Mouse (Mus musculus) stomach, embryonic 15.5 days (tissue): Measurements from ENCODE around the gene Dnmbp. TPM values are rescaled to one million over a fixed set of nuclear protein-coding genes. Genes with fewer than 3 reads are reported as not detected.
A peak's percentile ranks its signal among the peaks of the same experiment; 100 is the strongest.

Source experiments
- ATAC-seq: fragments of 200-750 bp; cut with Nextera tagmentation; 2 replicates; pipeline ENCODE4 v1.8.0; 2017; ENCODE audit warnings: low read depth, moderate number of reproducible peaks, moderate TSS enrichment; ENCODE audit not compliant: insufficient read depth, low FRiP score
- H3K27ac ChIP-seq: fragments of 300-500 bp; sonication (generic); 2 replicates; pipeline ENCODE4 v1.5.1; 2015; ENCODE audit warnings: mild to moderate bottlenecking, inconsistent platforms
- H3K27me3 ChIP-seq: fragments of 300-500 bp; sonication (generic); replicated peaks from 2 replicates; pipeline ENCODE4 v1.6.1; 2015; ENCODE audit warnings: inconsistent platforms
- H3K36me3 ChIP-seq: fragments of 300-500 bp; sonication (generic); 2 replicates; pipeline ENCODE4 v1.6.1; 2015; ENCODE audit warnings: inconsistent platforms
- H3K4me1 ChIP-seq: fragments of 300-500 bp; sonication (generic); 2 replicates; pipeline ENCODE4 v1.6.1; 2015; ENCODE audit warnings: inconsistent platforms
- H3K4me2 ChIP-seq: fragments of 300-500 bp; sonication (generic); 2 replicates; pipeline ENCODE4 v1.6.1; 2015; ENCODE audit warnings: mild to moderate bottlenecking, inconsistent platforms
- H3K4me3 ChIP-seq: fragments of 300-500 bp; sonication (generic); replicated peaks from 2 replicates; pipeline ENCODE4 v1.5.1; 2015; ENCODE audit warnings: inconsistent platforms
- H3K9ac ChIP-seq: fragments of 300-500 bp; sonication (generic); 2 replicates; pipeline ENCODE4 v1.6.1; 2015; ENCODE audit warnings: inconsistent platforms
- H3K9me3 ChIP-seq: fragments of 300-500 bp; sonication (generic); 2 replicates; pipeline ENCODE4 v1.6.1; 2016; ENCODE audit warnings: inconsistent platforms
- WGBS: fragments of 180-500 bp; shearing (Covaris S2); methylation state at CpG from one replicate; pipeline ENCODE4 v1.1.7; 2015; 5-methylcytosine and 5-hydroxymethylcytosine counted together
- polyA plus RNA-seq: library from polyadenylated mRNA; unstranded; fragments of >200 nt; fragmentation: Nextera tagmentation; extraction: Ambion mirVana; gene quantifications from 2 replicates; pipeline ENCODE4 v1.2.1, GENCODE M21; 2015

Gene Dnmbp
- polyA plus RNA-seq, 1 experiment from 2014 or later = 29.9 TPM

- peak overlapping the region; percentile 19; the same call in 1 of the 2 replicates for H3K4me2 ChIP-seq
- ATAC-seq = no peak
- H3K36me3 ChIP-seq = no peaks in the 10 kb centered on the region
- 31% methylated on average over 32 of the region's 32 CpGs for WGBS
- no peak overlapping the region for H3K9ac ChIP-seq
- peak overlapping the region; percentile 6; the same call in 1 of the 2 replicates for H3K27ac ChIP-seq
- H3K4me3 ChIP-seq = no peak overlapping the region
- H3K4me1 ChIP-seq = peaks cover 18% of the 10 kb centered on the region; the same call in 1 of the 2 replicates
- no peaks in the 10 kb centered on the region for H3K9me3 ChIP-seq
- no peaks in the 10 kb centered on the region for H3K27me3 ChIP-seq
Measured at GRCm38 (mm10) chr19:43920453-43921300, 19.3 kb downstream of the Dnmbp start.

DNA sequence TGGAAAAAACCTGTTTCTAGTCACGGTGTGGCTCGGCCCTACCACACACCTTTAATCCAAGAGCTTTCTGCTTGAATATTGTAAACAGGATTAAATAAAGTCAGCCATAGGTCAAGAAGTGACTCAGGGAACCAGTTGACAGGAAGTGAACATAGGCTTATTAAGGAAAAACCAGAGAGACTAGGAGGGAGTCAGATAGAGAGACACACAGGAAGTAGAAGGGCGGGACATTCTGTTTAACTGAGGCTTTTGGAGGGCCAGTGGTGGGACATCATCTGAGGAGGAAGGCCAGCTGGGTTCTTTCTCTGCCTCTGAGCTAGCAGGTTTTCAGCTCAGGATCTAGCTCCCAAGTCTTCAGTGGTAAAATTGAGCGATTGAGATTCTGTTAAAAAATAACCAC is 20.1 kb downstream of the Dnmbp start:
- no peaks in the 10 kb centered on the region for H3K36me3 ChIP-seq
- H3K4me2 ChIP-seq = no peak overlapping the region
- ATAC-seq = no peak
- no peak overlapping the region for H3K4me3 ChIP-seq
- no peak overlapping the region for H3K9ac ChIP-seq
- no peaks in the 10 kb centered on the region for H3K27me3 ChIP-seq
- no peak overlapping the region for H3K27ac ChIP-seq
- peaks cover 18% of the 10 kb centered on the region; the same call in 1 of the 2 replicates for H3K4me1 ChIP-seq
- H3K9me3 ChIP-seq = no peaks in the 10 kb centered on the region
- WGBS = 65% methylated on average over 4 of the region's 4 CpGs

GRCm38 (mm10) chr19:43918834-43919233 is 21.2 kb downstream of the Dnmbp start:
- Histone ChIP-seq H3K4me1 (peaks cover 18% of the 10 kb centered on the region; the same call in 1 of the 2 replicates), H3K27me3 (no peaks in the 10 kb centered on the region), H3K9me3 (no peaks in the 10 kb centered on the region), H3K27ac (no peak overlapping the region), H3K4me2 (no peak overlapping the region), H3K4me3 (no peak overlapping the region), H3K9ac (no peak overlapping the region), H3K36me3 (no peaks in the 10 kb centered on the region)
- WGBS = 87% methylated on average over 3 of the region's 3 CpGs
- ATAC-seq = no peak

DNA sequence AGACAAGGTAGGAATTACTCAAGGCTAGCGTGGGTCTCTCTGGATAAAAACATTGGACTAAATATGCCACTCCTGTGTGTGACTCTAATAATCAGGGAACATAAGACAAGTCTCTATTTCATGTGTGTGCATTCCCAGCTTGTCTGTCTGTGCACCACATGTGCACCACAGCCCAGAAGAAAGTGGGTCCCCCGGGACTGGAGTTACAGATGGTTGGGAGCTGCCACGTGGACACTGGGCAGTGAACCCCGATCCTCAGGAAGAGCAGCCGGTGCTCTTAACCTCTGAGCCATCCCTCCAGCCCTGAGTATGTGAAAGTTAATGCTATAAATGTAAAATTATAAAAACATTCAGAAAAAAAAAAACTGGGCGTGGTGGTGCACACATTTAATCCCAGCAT is 22.2 kb downstream of the Dnmbp start:
- no peak overlapping the region for H3K9ac ChIP-seq
- no peak overlapping the region for H3K4me3 ChIP-seq
- no peak overlapping the region for H3K27ac ChIP-seq
- no peaks in the 10 kb centered on the region for H3K9me3 ChIP-seq
- H3K36me3 ChIP-seq = no peaks in the 10 kb centered on the region
- H3K27me3 ChIP-seq = no peaks in the 10 kb centered on the region
- H3K4me2 ChIP-seq = no peak overlapping the region
- ATAC-seq = no peak
- H3K4me1 ChIP-seq = peaks cover 22% of the 10 kb centered on the region; the same call in 1 of the 2 replicates
- WGBS = 77% methylated on average over 6 of the region's 6 CpGs

GRCm38 (mm10) chr19:43917406-43917691 is 22.6 kb downstream of the Dnmbp start:
- Histone ChIP-seq H3K27me3 (no peaks in the 10 kb centered on the region), H3K36me3 (no peaks in the 10 kb centered on the region), H3K9me3 (no peaks in the 10 kb centered on the region), H3K27ac (no peak overlapping the region; the same call in 1 of the 2 replicates), H3K9ac (no peak overlapping the region), H3K4me3 (no peak overlapping the region), H3K4me1 (peaks cover 24% of the 10 kb centered on the region; the same call in 1 of the 2 replicates), H3K4me2 (peak overlapping the region; percentile 35)
- ATAC-seq = no peak
- 67% methylated on average over 2 of the region's 2 CpGs for WGBS

DNA sequence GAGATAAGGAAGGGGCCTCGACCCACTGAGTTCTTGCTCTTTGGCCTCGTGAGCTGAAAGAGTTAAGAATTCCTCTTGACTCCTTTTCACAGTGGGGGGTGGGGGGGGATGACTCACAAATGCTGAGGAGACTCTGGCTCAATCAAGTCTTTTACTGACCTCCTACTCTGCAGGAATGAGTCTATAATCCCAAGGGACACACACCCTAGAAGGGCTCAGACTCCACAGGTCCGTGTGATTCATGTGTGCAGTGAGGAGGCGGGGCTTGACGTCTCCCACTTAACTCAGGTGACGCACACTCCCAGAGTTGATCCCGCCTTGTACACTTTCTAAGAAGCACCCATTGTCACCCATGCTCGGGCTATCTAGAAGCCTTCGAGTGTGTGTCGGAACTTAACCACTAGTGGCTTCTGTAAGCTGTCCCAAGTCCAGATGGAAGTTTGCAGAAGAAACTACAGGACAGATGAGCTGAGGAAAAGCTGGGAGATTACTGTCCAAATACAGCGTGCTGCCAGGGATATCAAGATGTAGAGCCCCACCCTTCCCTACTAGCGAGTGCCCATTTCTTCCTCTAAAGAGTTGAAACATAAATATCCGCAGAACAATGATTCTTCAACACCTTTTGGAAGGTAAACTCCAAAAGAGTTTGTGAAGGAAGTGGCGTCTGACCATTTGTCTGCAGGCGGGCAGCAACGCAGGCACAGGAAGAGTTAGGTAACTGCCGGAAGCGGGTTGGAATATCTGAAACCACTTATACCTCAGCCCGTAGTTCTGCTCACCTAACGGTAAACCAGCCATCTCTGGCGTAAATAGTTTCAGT is 23.2 kb downstream of the Dnmbp start:
- no peak overlapping the region for H3K9ac ChIP-seq

GRCm38 (mm10) chr19:43915431-43915830 is 24.6 kb downstream of the Dnmbp start:
- no peak overlapping the region for H3K27ac ChIP-seq
- H3K9ac ChIP-seq = no peak overlapping the region
- no peak overlapping the region for H3K4me2 ChIP-seq
- ATAC-seq = no peak
- WGBS = 57% methylated on average over 9 of the region's 9 CpGs
- H3K36me3 ChIP-seq = 0 out of 2 replicates have a peak, but pooled peaks cover 6% of the 10 kb centered on the region
- no peaks in the 10 kb centered on the region for H3K9me3 ChIP-seq
- peaks cover 20% of the 10 kb centered on the region; the same call in 1 of the 2 replicates for H3K4me1 ChIP-seq
- H3K4me3 ChIP-seq = no peak overlapping the region
- no peaks in the 10 kb centered on the region for H3K27me3 ChIP-seq

More for the DNA sequence above, 23.2 kb downstream of the Dnmbp start:
- Histone ChIP-seq H3K4me1 (peaks cover 24% of the 10 kb centered on the region; the same call in 1 of the 2 replicates), H3K27me3 (no peaks in the 10 kb centered on the region), H3K36me3 (no peaks in the 10 kb centered on the region), H3K4me3 (no peak overlapping the region; the same call in 1 of the 2 replicates), H3K4me2 (peak overlapping the region; percentile 35), H3K9me3 (no peaks in the 10 kb centered on the region), H3K27ac (peak overlapping the region; percentile 71)
- ATAC-seq = peak; percentile 88
- WGBS = 46% methylated on average over 21 of the region's 21 CpGs

DNA sequence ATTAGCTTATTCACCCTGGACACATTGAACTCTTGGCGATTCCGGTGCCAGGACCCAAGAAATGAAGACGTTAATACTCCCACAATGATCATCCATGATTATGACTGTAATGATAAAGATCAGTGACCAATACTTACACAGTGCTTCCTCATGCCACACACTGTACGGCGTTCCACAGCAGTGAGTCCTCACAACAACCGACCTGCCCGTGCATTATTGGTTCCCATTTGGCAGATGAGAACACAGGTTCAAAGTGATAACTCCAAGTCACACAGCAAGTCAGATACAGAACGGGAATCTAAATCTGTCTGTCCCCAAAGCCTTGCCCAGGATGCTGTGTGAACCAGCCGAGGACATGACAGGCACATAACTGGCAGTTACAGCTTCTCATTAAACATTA is 25.0 kb downstream of the Dnmbp start:
- Histone ChIP-seq H3K36me3 (0 out of 2 replicates have a peak, but pooled peaks cover 6% of the 10 kb centered on the region), H3K4me3 (no peak overlapping the region), H3K4me1 (peaks cover 17% of the 10 kb centered on the region; the same call in 1 of the 2 replicates), H3K27ac (no peak overlapping the region), H3K9me3 (no peaks in the 10 kb centered on the region), H3K27me3 (no peaks in the 10 kb centered on the region), H3K4me2 (no peak overlapping the region), H3K9ac (no peak overlapping the region)
- 84% methylated on average over 9 of the region's 9 CpGs for WGBS
- no peak for ATAC-seq

DNA sequence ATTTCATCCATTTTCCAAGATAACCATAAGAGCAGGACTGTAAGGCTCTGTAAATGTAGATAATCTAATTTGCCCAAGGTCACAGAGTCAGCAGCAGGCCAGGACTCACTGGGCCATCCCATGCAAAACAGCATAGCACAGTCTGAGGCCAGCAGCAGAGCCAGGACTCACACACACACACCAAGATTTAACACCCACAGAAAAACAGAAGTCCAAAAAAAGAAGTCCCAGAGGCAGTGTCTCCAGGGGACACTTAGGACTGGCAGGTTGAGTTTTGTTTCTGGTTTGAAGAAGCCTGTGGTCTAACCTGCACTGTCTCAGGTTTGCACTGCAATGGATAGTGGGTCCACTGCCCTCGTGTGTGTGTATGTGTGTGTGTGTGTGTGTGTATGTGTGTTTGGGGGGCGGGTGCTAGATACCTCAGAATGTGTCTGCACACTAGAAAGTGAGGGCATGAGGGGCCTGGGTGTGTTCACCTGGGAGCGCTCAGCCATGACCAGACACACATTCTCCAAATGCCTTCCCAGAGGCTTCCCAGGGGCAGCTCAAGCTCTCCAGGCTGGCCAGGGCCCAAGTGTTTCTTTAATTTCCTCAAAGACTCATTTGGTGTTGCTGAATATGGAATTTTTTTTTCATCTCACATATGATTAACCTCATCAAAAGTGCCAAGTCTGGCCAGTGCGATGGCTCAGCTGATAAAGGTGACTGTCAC is 27.1 kb downstream of the Dnmbp start:
- peaks cover 17% of the 10 kb centered on the region; the same call in 1 of the 2 replicates for H3K4me1 ChIP-seq
- no peaks in the 10 kb centered on the region for H3K9me3 ChIP-seq
- no peak overlapping the region for H3K4me2 ChIP-seq
- H3K27me3 ChIP-seq = no peaks in the 10 kb centered on the region
- no peak overlapping the region for H3K4me3 ChIP-seq
- ATAC-seq = no peak
- H3K36me3 ChIP-seq = 0 out of 2 replicates have a peak, but pooled peaks cover 11% of the 10 kb centered on the region
- no peak overlapping the region for H3K9ac ChIP-seq
- no peak overlapping the region for H3K27ac ChIP-seq
- 67% methylated on average over 4 of the region's 4 CpGs for WGBS

DNA sequence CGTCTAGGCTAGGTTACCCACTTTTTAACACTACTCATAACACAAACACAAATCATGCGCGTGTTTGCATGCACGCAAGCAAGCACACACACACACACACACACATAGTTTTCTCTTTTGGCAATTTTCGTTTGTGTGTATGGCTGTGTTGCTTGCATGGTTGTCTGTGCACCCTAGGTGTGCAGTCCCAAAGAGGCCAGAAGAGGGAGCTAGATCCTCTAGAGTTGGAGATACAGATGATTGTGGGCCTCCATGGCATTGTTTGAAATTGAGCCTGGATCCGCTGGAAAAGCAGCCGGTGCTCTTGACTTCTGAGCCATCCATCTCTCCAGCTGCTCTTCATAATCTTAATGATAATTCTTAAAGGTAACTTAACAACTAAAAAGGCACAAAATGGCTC is 33.5 kb downstream of the Dnmbp start:
- Histone ChIP-seq H3K27me3 (no peaks in the 10 kb centered on the region), H3K36me3 (peaks cover 18% of the 10 kb centered on the region; the same call in 1 of the 2 replicates), H3K27ac (no peak overlapping the region), H3K4me1 (0 out of 2 replicates have a peak, but pooled peaks cover 2% of the 10 kb centered on the region), H3K4me3 (no peak overlapping the region), H3K9me3 (no peaks in the 10 kb centered on the region), H3K9ac (no peak overlapping the region), H3K4me2 (no peak overlapping the region)
- ATAC-seq = no peak
- 88% methylated on average over 7 of the region's 7 CpGs for WGBS

DNA sequence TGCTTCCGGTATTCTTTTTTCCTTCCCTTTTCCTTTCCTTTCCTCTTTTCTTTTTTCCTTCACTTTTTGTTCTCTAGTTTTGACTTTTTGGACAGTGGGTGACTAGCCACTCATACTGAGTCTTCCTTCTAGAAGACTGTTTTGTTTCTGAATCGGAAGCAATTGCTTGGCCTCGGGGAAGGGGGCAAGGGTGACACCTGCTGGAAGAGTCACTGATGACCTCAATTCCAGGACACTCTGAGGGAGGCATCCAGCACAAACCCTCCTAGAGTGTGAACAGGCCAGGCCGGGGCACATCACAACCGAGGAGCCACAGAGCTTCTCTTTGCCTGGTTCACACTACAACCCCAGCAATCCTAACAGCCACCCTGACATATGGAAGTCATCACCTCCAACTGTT is 34.0 kb downstream of the Dnmbp start:
- H3K9me3 ChIP-seq = no peaks in the 10 kb centered on the region
- 45% methylated on average over 5 of the region's 5 CpGs for WGBS
- H3K4me1 ChIP-seq = 0 out of 2 replicates have a peak, but pooled peaks cover 2% of the 10 kb centered on the region
- H3K36me3 ChIP-seq = peaks cover 18% of the 10 kb centered on the region; the same call in 1 of the 2 replicates
- H3K4me2 ChIP-seq = no peak overlapping the region
- no peak for ATAC-seq
- H3K27ac ChIP-seq = no peak overlapping the region
- no peak overlapping the region for H3K9ac ChIP-seq
- no peak overlapping the region for H3K4me3 ChIP-seq
- H3K27me3 ChIP-seq = no peaks in the 10 kb centered on the region
